ENCODE assay signal across 8 mouse cellular contexts in the genomic region with DNA sequence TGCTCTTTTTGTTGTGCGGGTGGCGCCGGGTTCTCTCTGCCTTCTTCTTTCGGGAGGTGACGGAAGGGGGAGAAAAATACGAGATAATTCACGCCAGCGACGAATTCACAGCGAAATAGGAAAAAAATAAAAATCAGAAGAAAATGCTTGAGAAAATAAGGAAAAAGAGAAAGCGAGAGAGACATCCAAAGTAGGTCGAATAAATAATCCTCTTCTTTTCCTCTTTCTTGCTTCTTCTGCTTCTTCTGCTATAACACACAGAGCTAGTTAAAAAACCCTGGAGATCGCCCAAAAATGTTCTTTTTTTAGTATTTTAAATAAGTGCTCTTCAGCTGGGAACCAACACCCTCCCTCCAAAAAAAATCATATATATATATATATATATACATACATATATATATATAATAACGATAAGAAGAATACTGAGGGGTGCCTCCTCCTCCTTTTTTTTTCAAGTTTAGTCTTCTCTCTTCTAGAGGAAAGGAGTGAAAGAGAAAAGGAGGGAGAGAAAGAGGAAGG. TPM values are rescaled to one million over a fixed set of nuclear protein-coding genes. Genes with fewer than 3 reads are reported as not detected.
DNase-seq lines count a peak whose midpoint lies in the region; ATAC-seq lines count a peak whose summit lies in the region.

Nr2f1 (minus strand) TSS at position 116 of the 519 bp plus-strand sequence.

- ATAC-seq in hindbrain, embryonic 15.5 days (ENCODE audit: low FRiP score, low read depth): no peak
- no peak for ATAC-seq in megakaryocyte-erythroid progenitor cell, adult 5-6 weeks (replicated peaks; ENCODE audit: low FRiP score, low TSS enrichment, poor library complexity, severe bottlenecking)

- H3K9me3 ChIP-seq in hindbrain, embryonic 15.5 days: no peaks in the 10 kb centered on the region

- H3K4me2 ChIP-seq in hindbrain, embryonic 15.5 days: peak within 1 kb of the TSS; percentile 74

- WGBS in hindbrain, embryonic 15.5 days: under 1% methylated on average over 14 of the region's 14 CpGs

- DNase-seq in left cerebral cortex, adult 18-20 months (ENCODE audit: low spot score in 2 of 2): no peak
- DNase-seq in left cerebral cortex, adult 9 months (ENCODE audit: low spot score in 2 of 2): no peak
- peak; percentile 12 for DNase-seq in mesoderm, embryonic 11.5 days (ENCODE audit: low read depth, low spot score)
- DNase-seq in spleen, postnatal 4 days (ENCODE audit: low spot score in 2 of 2): no peak
- no peak for DNase-seq in T-cell, adult 2 months (ENCODE audit: low spot score)

- no peaks in the 10 kb centered on the region for H3K36me3 ChIP-seq in hindbrain, embryonic 15.5 days

- peak within 1 kb of the TSS; percentile 60 for H3K4me3 ChIP-seq in brown adipose tissue, adult 24 weeks (ENCODE audit: insufficient read depth, low read depth, low read length)
- peak within 1 kb of the TSS; percentile 96 for H3K4me3 ChIP-seq in hindbrain, embryonic 15.5 days

- no peaks in the 10 kb centered on the region for H3K27me3 ChIP-seq in hindbrain, embryonic 15.5 days

- H3K4me1 ChIP-seq in brown adipose tissue, adult 24 weeks (ENCODE audit: control insufficient read depth, insufficient read depth, insufficient read length, low read length): no peaks in the 10 kb centered on the region
- peaks cover 14% of the 10 kb centered on the region for H3K4me1 ChIP-seq in hindbrain, embryonic 15.5 days (replicated peaks)

- H3K27ac ChIP-seq in brown adipose tissue, adult 24 weeks (replicated peaks; ENCODE audit: low read depth, low read length): peak within 1 kb of the TSS; percentile 7; the same call in 1 of the 2 replicates
- peak within 1 kb of the TSS; percentile 100 for H3K27ac ChIP-seq in hindbrain, embryonic 15.5 days (replicated peaks)

- H3K9ac ChIP-seq in hindbrain, embryonic 15.5 days: peak within 1 kb of the TSS; percentile 100

RNA-seq across cellular contexts. Expression of gene Nr2f1, which starts in this region (rescaled TPM):
- 100 to 1,000 TPM; 113 to 124 TPM for total RNA-seq in left cerebral cortex, adult 18-20 months (2021)
- polyA plus RNA-seq in brown adipose tissue, adult 24 weeks (2012; ENCODE audit: insufficient read depth, insufficient read length, missing spikeins): 1.1 and 1.2 TPM in 2 replicates
- polyA plus RNA-seq in hindbrain, embryonic 15.5 days (2015; fragmentation: Nextera tagmentation; extraction: Ambion mirVana): 51.8 and 57.4 TPM in 2 replicates
- not detected in 2 replicates for total RNA-seq in megakaryocyte-erythroid progenitor cell, adult 5-6 weeks (2014; fragmentation: Nextera tagmentation)
- not detected in 2 replicates for total RNA-seq in megakaryocyte-erythroid progenitor cell, adult 5-6 weeks (2017)

Comparison
In these comparisons a context has a peak if more than half of its experiments do, and no peak if none do; other contexts are left out.
1. RNA of gene Nr2f1 (total RNA-seq): 113 to 124 TPM in left cerebral cortex, adult 18-20 months; not detected in megakaryocyte-erythroid progenitor cell, adult 5-6 weeks; every median in the first group is over 100 times any median in the second.
2. RNA of gene Nr2f1 (polyA plus RNA-seq): 51.8 to 57.4 TPM in hindbrain, embryonic 15.5 days; 1.1 to 1.2 TPM in brown adipose tissue, adult 24 weeks; every median in the first group is over 10 times any median in the second.